Mouse (Mus musculus) stomach, embryonic 14.5 days (tissue): Measurements from ENCODE around the gene CK137956. TPM values are rescaled to one million over a fixed set of nuclear protein-coding genes. Genes with fewer than 3 reads are reported as not detected.

ENCODE experiments used
- ATAC-seq: fragments of 200-750 bp; cut with Nextera tagmentation; 2 replicates; pipeline ENCODE4 v1.8.0; 2017; ENCODE audit warnings: low read depth, moderate TSS enrichment; ENCODE audit not compliant: insufficient number of reproducible peaks, insufficient read depth, low FRiP score
- H3K27ac ChIP-seq: fragments of 300-500 bp; sonication (generic); 2 replicates; pipeline ENCODE4 v1.5.1; 2014; ENCODE audit warnings: mild to moderate bottlenecking, low read length, moderate library complexity, mixed read lengths
- H3K27me3 ChIP-seq: fragments of 300-500 bp; sonication (generic); 2 replicates; pipeline ENCODE4 v1.6.1; 2014; ENCODE audit warnings: low read length, control low read depth, mixed read lengths; ENCODE audit not compliant: control insufficient read depth, insufficient read depth
- H3K36me3 ChIP-seq: fragments of 300-500 bp; sonication (generic); 2 replicates; pipeline ENCODE4 v1.6.1; 2014; ENCODE audit warnings: mild to moderate bottlenecking, control low read depth, low read length, moderate library complexity, mixed read lengths; ENCODE audit not compliant: control insufficient read depth, insufficient read depth
- H3K4me1 ChIP-seq: fragments of 300-500 bp; sonication (generic); 2 replicates; pipeline ENCODE4 v1.6.1; 2014; ENCODE audit warnings: low read length, control low read depth, mixed read lengths; ENCODE audit not compliant: control insufficient read depth, insufficient read depth
- H3K4me2 ChIP-seq: fragments of 300-500 bp; sonication (generic); replicated peaks from 2 replicates; pipeline ENCODE4 v1.6.1; 2014; ENCODE audit warnings: low read depth, low read length, control low read depth
- H3K4me3 ChIP-seq: fragments of 300-500 bp; sonication (generic); 2 replicates; pipeline ENCODE4 v1.5.1; 2014; ENCODE audit warnings: low read depth, low read length, control low read depth
- H3K9ac ChIP-seq: fragments of 300-500 bp; sonication (generic); replicated peaks from 2 replicates; pipeline ENCODE4 v1.6.1; 2014; ENCODE audit warnings: low read depth, mild to moderate bottlenecking, control low read depth, low read length, moderate library complexity, mixed read lengths
- H3K9me3 ChIP-seq: fragments of 300-500 bp; sonication (generic); 2 replicates; pipeline ENCODE4 v1.6.1; 2016; ENCODE audit warnings: low read depth, low read length, control low read depth; ENCODE audit not compliant: control insufficient read depth
- WGBS: fragments of 180-500 bp; shearing (Covaris S2); extraction: QIAGEN DNeasy Blood & Tissue Kit; methylation state at CpG from one replicate; pipeline ENCODE4 v1.1.7; 2014; 5-methylcytosine and 5-hydroxymethylcytosine counted together
- polyA plus RNA-seq: library from polyadenylated mRNA; unstranded; fragments of >200 nt; fragmentation: Nextera tagmentation; extraction: Ambion mirVana; gene quantifications from 2 replicates; pipeline ENCODE4 v1.2.1, GENCODE M21; 2014

The CK137956 gene
- polyA plus RNA-seq, 1 experiment from 2014 or later, result not detected

DNA sequence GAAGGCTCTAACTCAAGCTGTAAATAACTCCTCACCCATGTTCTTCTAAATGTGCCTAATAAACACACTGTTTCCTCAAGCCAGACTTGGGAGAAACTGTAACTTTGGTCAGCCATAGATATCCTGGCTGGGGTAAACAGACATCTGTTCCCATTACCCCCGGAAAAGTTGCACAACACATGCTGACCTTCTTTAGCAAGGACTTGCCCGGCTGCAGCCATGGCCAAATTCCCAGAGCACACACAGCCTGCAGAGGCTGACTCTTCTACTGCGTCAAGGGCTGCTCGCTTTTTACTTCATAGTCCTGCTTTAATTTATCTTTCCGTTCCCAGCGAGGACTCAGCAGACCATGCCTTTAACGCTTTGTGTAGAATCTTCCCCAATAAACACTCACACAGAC is 81.7 kb downstream of the CK137956 start:
- Histone ChIP-seq H3K27ac (no peak overlapping the region), H3K4me1 (no peaks in the 10 kb centered on the region), H3K4me2 (no peak overlapping the region), H3K36me3 (no peaks in the 10 kb centered on the region), H3K27me3 (no peaks in the 10 kb centered on the region), H3K4me3 (no peak overlapping the region), H3K9ac (no peak overlapping the region), H3K9me3 (peaks cover 9% of the 10 kb centered on the region; the same call in 1 of the 2 replicates)
- ATAC-seq, result no peak
- WGBS, result 77% methylated on average over 7 of the region's 7 CpGs

DNA sequence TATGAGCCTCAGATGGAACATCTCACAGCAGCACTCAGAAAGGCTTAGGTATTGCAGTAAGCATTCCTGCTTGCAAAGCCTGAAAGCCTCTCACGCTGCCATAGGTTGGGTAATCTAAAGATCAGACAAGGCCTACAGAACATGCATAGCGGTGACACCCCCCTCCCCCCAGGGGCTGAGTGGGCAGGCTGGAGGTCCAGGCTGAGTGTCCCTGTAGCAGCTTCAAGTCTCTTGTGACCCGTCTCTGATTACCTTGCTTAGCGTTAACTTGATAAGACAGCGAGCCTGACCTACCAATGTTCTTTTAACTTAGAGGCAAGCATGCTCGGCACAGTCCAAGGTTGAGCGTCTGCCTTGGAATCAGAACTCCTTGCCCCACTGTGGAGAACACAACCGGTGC is 91.8 kb downstream of the CK137956 start:
- no peaks in the 10 kb centered on the region for H3K4me1 ChIP-seq
- no peaks in the 10 kb centered on the region for H3K27me3 ChIP-seq
- H3K4me2 ChIP-seq, result no peak overlapping the region
- no peak overlapping the region for H3K27ac ChIP-seq
- H3K4me3 ChIP-seq, result no peak overlapping the region
- no peaks in the 10 kb centered on the region for H3K36me3 ChIP-seq
- H3K9me3 ChIP-seq, result no peaks in the 10 kb centered on the region
- H3K9ac ChIP-seq, result no peak overlapping the region
- WGBS, result 93% methylated on average over 8 of the region's 8 CpGs
- ATAC-seq, result no peak

Other genes starting within 250 kb of the CK137956 start
- gene Csmd2, start 16.9 kb upstream of the CK137956 start, polyA plus RNA-seq, result 0.36 and 0.39 TPM in 2 replicates